Mouse (Mus musculus): ENCODE data around the gene Sufu.

Sufu gene

DNA sequence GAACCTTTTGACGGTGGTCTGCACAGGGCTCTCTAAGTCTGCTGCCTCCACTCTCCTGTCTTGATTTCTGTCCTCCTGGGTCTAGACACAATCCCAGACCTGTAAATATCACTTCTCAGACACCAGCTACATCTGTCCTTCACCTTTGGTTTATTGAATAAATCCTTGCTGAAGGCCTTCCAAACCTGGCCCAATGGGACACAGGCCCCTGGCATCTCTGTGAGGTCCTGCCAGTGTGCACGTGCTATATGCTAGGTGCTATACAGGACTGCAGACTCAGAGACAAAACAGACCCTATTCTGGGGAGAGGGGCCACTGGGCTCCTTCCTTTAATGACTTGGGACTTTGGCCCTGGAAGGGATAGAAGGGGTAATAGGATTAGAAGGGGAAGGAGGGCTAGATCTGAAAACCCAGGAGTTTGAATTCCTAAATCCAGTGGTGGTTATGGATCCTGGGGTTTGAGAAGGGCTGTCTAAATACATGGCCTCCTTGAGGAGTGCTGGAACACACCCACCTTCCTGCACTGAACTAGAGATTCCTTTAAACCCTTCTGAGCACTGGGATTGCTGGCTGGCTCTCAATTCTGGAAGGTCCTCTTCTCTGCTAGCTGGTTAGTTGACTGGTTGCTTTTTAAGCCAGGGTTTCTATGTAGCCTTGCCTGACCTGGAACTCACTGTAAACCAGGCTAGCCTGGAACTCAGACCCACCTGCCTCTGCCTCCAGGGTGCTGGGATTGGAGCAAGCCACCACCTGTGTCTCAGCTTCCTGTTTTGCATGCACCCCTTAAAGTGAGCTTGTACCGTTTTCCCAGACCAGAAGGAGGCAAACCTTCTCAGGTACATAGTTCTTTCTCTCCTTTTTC is 120.2 kb downstream of the Sufu start:
- DNase-seq (ENCODE audit: low spot score), result no peak

DNA sequence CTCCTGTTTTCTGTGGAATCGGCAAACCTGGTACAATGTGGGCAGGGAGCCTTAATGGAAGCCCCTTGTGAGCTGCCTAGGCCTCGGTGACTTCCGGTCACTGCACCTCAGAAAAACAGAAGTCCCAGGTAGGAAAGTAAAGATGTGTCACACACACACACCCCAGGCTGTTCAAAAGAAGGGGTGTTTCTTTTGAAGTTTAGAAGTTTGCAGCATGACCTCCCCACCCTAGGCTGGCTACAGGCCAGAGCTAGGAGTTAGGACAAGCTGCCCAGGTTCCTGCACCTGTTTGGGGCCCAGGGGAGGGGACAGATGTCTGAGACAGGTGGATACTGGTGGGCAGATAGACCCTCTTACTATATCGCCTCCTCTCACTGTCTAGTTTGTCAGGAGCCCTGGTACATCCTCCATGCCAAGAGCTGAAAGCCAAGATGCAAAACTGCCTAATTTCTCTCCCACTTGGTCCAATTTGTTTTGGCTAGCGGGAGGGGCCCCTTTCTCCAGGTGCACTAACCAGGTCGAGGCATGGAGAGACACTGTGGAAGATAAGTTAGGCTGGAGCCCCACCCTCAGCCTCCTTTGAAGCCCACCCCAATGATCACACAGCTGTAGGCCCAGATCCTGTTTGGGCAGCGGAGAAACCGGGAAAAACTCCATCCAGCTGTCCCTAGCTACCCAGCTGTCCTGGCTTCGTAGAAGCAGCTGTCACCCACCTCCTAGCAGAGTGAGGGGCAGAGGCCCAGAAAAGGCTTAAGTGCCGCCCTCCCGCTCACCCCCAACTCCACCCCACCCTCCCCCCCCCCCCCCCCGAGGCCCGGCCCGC is 121.0 kb downstream of the Sufu start:
- DNase-seq (ENCODE audit: low spot score), result no peak

GRCm38 (mm10) chr19:46518352-46518787 is 121.7 kb downstream of the Sufu start:
- DNase-seq (ENCODE audit: low spot score), result no peak

DNA sequence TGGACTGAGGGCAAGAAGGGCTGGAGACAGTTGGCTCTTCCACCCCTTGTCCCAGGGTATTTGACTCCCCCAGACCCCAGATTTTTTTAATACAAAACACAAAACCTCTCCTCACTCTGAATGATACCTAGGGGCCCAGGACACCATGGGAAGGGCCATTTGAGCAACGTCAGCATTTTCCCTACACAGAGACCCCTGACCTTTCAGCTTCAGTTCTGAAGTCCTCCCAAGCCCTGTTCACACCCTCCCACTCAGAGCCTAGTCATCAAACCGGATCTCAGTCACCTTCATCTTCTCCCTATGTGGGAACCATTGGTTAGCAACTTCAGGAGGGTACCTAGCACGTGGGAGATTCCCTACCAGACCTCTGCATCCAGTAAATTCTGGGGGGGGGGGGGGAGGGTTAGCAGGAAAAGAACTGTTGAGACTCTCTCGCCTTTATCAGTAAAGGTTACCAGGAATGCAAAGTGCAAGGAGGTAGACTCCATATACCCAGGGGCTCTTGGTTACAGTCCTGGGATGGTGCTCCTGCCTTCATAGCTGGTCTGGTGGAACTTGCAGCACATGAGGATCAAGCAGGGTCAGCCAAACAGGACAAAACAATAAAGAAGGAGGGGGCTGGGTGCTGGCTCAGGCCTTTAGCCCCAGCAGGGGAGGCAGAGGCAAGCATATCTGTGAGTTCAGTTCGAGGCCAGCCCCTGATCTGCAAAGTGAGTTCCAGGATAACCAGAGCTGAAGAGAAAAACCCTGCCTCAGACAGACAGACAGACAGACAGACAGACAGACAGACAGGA is 122.3 kb downstream of the Sufu start:
- DNase-seq (ENCODE audit: low spot score), result no peak

DNA sequence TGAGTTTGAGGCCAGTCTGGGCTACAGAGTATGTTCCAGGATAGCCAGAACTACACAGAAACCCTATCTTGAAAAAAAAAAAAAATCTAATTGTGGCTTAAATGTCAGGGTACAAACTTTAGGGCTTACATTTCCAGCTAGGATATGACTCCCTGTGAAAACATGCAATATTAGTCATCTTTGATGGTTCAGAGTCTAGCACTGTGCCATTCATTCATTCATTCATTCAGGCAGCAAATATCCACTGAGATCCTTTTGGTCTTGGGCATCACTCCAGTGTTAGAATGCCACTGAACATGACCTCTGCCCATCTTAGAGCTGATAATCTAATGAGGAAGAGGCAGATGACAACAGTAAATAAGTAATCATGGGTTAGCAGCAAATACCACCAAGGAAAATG is 125.0 kb downstream of the Sufu start:
- DNase-seq (ENCODE audit: low spot score), result no peak

DNA sequence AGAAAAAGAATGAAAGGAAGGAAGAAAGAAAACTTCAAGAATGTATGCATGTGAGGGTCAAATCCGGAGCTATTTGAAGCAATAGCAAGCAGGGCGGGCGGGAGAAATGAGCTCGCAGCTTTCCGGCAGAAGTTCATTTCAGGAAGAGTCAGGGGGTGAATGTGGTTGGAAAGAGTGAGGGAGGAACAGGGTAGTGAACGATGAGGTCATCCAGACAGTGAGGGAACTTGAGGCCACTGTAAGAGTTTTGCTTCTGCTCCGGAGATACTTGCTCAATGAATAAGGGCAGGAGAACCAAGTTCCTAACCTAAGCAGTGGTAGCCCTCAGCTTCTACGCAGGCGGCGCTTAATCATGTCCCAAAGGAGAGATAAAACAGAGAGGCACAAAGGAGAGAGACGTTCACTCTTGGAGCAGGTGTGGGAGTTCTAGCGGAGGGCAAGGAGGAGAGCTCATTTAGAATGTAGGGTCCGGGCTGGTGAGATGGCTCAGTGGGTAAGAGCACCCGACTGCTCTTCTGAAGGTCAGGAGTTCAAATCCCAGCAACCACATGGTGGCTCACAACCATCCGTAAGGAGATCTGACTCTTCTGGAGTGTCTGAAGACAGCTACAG is 125.8 kb downstream of the Sufu start:
- no peak for DNase-seq (ENCODE audit: low spot score)

DNA sequence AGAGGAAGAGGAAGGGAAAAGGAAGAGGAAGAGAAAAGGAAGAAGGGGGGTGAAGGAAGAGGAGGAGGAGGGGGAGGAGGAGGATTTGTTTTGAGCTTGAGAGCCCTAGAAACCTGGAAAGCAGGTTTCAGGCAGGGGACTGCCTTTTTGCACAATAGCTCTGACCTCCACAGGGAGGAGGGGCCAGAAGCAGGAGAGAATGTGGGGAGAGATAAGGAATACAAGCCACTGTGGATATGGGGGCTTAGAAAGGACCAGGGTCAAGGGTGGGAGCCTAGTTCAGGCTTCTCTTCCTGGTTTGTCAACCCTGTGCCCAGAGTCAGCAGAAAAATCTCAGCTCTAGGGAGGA is 126.4 kb downstream of the Sufu start:
- no peak for DNase-seq (ENCODE audit: low spot score)

DNA sequence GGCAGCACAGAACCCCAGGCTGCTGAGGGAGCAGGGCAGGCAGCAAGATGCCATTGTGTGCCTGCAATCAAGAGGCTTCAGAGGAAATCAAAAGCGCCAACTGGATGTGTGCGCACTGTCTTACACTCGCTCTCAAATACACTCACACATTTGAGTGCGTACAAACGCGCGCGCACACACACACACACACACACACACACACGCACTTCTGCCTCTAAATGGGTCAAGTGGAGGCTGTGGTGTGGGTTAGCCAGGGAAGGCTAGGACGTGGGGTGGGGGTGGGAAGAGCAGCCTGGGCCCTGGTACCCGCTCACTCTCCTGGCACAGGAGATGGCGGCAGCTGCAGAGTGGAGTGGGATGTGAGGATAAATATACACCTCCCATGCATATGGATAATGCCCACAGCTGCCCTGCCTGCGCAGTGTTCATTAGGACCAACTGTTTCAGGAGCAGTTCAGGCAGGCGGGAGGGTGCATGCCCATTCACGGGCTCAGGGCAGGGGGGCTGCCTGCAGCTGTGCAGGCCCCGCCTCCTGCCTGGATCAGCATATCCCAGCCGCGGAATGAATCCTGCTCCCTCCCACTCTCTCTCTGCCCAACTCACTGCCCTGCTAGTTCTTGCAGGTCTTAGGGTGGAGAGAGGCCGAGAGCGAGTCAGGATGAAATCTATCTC is 126.9 kb downstream of the Sufu start:
- DNase-seq (ENCODE audit: low spot score), result no peak

GRCm38 (mm10) chr19:46524152-46524544 is 127.5 kb downstream of the Sufu start:
- no peak for DNase-seq (ENCODE audit: low spot score)

DNA sequence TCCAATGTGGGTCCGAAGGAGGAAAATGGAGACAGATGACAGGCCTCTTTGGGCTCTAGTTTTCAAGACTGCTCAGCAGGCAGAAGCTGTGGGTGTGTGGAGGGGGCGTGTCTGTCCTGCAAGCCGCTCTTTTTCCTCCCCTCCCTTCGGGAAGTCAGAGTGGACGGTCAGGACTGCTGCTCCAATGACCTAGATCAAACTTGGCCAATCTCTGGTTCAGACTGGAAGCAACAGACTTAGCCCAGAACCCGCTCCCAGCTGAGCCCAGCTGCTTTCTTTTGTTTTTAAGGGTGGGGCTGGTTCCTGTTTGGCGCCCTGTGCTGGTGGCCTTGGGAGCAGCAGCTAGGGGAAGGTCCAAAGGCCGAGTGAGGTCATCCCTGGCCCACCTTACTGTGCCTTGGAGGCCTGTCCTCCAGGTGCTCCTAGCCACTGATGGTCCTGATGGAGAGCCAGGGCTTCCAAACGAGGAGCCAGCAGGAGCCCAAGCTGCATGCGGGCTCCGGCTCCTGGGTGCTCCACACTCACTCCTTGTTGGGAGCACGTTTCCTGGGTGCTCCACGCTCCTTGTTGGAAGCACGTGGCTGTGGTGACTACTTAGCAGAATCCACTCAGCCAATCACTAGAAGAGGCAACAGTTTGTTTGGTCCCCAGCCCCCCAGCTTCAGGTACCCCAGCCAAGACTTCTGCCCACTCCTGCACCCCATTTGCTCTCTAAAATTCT is 128.1 kb downstream of the Sufu start:
- DNase-seq (ENCODE audit: low spot score), result no peak

DNA sequence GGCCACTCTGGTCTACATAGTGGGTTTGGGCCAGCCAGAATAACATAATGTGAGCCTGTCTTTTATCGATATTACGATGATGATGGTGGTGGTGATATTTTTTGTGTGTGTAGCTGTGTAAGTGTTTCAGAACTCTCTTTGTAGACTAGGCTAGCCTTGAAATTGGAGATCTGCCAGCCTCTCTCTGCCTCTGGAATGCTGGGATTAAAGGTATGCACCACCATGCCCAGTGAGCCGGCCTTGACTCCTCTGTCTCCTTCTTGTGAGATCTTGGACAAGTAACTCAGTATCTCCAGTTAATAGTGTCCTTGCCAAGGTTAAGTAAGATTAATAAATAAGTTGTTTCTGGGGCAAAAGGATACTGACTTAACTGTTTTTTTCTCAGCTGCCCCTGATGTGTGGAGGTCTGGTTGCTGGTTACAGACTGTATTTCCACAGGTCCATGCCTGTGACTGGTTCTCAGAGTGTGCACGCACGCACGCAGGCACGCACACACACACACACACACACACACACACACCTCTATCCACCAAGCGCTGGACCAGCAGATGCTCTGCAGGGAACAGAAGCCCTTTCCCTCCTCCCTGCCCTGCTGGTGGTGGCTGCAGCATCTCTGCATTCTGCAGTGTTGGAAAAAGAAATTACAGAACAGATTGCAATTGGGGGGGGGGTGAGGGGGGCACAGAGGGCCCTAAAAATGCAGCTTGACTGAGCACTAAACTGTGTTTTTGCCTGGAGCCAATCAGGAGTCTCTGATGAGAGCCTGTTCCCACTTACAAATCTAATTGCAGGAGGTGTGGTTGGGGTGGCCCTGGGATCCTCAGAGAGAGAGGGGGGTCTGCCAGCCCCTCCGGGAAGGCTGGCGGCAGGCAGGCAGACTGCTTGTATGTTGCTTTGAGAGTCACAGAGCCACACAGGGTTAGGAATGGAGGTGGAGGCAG is 129.3 kb downstream of the Sufu start:
- no peak for DNase-seq (ENCODE audit: low spot score)

- no peak for DNase-seq (ENCODE audit: low spot score)
These were observed 131.2 kb downstream of the Sufu start for GRCm38 (mm10) chr19:46527632-46528528.

DNA sequence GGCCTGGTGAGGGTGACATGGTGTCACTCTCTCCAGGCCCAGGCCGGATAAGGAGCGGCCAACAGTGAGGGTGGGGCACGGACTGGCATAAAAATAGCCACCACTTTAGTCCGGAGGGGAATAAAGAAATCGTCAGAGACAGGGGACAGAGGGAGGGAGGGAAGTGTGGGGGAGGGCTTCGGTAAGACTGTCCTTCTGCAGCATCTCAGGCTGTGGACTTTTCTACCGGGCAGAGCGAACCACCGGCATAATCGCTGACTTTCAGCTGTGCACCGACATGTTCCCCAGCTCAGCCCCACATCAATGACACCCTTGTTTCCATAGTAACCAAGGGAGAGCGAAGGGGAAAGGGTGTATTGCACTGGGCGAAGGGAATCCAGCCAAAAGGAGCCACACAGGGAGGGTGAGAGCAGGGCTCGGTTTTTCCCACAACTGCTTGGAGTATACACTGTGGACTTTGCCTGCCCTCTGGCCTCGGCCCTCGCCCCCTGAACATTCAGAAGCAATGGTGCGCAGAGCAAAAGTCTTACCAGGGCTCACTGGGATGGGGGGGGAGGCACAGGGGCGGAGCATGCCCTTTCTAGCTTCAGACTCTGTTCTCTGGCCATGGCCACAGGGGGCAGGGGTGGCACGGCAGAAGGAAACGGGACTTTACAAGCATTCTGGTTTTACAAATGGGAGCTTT is 132.0 kb downstream of the Sufu start:
- DNase-seq (ENCODE audit: low spot score), result no peak

DNA sequence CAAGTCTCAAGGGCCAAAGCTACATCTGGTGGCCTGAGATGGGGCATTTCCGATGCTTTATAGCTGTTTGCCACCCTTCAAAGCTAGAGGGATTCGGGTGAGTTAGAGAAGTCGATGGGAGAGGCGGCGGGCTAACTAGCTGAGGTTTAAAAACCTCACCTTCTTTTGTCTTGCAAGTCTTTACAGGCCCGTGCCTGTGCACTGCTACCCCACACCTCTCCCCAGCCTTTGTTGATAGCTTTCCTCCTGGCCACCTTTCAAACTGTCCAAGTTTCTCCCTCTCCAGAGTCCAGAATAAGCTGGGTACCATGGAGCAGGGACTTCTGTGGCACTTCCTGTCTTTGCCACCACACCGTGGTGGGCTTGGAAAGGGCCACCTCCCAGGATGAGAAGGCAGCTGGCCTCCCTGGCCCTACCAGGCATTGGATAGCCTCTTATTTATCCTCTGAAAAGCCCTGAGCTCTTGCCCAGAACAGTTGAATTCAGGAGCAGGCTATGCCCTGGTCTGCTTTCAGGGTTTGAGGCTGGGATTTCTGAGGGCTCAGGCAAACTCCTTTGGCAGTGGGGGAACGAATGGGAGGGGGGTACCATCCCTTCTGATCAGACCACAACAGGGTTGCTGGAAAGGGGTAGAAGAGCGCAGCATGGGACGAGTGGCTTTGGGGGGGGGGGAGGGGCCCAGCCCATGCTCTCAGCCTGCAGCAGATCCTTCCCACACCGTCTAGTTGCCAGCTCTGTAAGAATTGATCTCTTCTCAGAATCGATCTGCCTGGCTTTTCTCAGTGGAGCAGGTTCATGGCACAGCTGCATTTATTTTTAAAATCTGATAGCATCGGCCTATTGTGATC is 133.1 kb downstream of the Sufu start:
- no peak for DNase-seq (ENCODE audit: low spot score)

DNA sequence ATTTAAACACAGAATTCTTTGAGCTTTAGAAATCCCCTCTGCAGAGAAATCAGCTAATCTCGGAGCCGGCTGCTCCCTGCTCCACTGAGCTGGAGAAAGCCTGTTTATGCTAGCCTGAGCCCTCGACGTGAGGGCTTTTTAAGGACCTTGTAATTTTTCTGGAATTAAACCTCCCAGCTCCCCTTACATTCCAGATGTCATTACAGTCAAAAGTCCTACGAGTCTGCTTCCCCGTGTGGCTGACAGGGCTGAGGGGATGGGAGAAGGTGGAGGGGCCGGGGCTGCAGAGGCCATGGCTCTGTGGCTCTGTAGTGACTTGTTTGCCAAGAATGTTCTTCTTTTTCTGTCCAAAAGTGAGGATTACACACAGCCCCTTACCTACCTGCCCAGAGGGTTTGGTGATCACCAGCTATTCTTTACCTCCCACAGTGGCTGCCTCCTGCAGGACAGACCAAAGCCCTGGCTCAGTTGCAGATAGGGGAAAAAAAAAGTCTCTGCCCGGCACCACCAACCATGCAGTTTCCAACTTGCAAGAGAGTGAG is 133.8 kb downstream of the Sufu start:
- DNase-seq (ENCODE audit: low spot score), result no peak

DNA sequence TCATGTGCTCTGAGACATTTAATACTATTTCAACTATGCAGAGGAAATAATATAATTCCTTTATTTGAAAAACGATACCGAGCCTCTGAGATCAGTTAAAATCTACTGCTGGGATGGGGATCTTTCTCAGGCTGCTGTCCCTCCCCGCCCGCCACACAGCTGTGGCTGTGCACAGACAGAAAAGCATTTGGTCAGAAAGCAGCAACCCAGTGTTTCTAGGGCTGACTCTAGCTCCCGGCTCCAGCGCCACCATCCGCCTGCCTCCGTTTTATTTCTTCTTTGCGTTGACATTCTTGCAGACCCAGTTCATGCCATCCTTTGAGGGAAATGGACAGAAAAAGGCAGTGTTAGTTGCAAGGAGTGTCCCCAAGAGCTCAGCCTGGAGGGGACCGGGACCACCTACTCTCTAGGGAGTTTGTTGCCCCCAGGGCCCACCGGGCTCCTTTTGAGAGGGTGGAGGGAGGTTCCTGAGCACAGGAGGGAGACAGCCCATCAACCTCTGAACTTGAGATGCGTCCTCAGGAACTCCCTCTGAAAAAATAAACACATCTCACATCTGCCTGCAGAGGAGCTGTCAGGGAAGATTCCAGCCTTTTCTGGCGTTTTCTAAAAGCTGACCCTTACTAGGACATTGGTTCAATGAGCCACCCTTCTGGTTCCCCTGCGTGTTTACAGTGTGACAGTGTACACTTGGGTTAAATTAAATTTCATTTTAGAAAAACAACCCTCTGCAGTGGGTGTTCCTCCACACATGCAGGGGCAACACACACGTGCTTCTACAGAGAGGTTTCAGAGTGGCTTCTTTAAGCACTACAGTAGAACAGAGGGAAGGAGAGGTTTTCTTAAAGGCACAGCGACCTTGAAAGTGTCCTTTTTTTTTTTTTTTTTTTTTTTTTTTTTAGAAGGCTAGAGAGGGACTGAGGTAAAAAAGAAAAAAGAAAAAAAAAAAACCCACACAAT is 134.7 kb downstream of the Sufu start:
- DNase-seq (ENCODE audit: low spot score), result no peak
